Mouse (Mus musculus) MEL (cell line): ENCODE results near the gene Tnfrsf13b. TPM values are rescaled to one million over a fixed set of nuclear protein-coding genes. Genes with fewer than 3 reads are reported as not detected.

Experiments used
- DNase-seq: peaks from one replicate; pipeline ENCODE4 v3.0.0; 2011; ENCODE audit warnings: low read depth, low spot score
- H3K27ac ChIP-seq: 2 replicates; pipeline ENCODE4 v1.5.1; 2012; ENCODE audit warnings: low read depth, mild to moderate bottlenecking, control low read depth, low read length, moderate library complexity; ENCODE audit not compliant: control insufficient read depth
- H3K27me3 ChIP-seq, 2 experiments: fragments of 150-350 bp in 1 of 2; sonication (generic) in 1 of 2; 2 replicates each; pipeline ENCODE4 v1.6.1; 2012; ENCODE audit warnings: low read length in 2 of 2, mild to moderate bottlenecking in 2 of 2, improper control_type of control experiment in 1 of 2, moderate library complexity in 1 of 2; ENCODE audit not compliant: insufficient read depth in 2 of 2, control insufficient read depth in 1 of 2
- H3K36me3 ChIP-seq, 2 experiments: 2 replicates each; pipeline ENCODE4 v1.6.1; 2012 to 2014; ENCODE audit warnings: low read length in 2 of 2, improper control_type of control experiment in 1 of 2, inconsistent platforms in 1 of 2, mild to moderate bottlenecking in 1 of 2; ENCODE audit not compliant: insufficient read depth in 2 of 2, control insufficient read depth in 1 of 2
- H3K4me1 ChIP-seq, 2 experiments: fragments of 150-350 bp in 1 of 2; sonication (generic) in 1 of 2; 2 replicates each; pipeline ENCODE4 v1.6.1; 2012; ENCODE audit warnings: low read length in 2 of 2, improper control_type of control experiment in 1 of 2, mild to moderate bottlenecking in 1 of 2; ENCODE audit not compliant: insufficient read depth in 2 of 2, control insufficient read depth in 1 of 2
- H3K4me3 ChIP-seq, 2 experiments: fragments of 150-350 bp in 1 of 2; sonication (generic) in 1 of 2; 2 replicates each; pipeline ENCODE4 v1.5.1; 2012; ENCODE audit warnings: low read depth in 2 of 2, low read length in 2 of 2, mild to moderate bottlenecking in 2 of 2, moderate library complexity in 2 of 2, control low read depth in 1 of 2, improper control_type of control experiment in 1 of 2; ENCODE audit not compliant: control insufficient read depth in 1 of 2, insufficient read depth in 1 of 2
- H3K79me2 ChIP-seq: 2 replicates; pipeline ENCODE4 v1.6.1; 2012; ENCODE audit warnings: mild to moderate bottlenecking, low read length, moderate library complexity; ENCODE audit not compliant: control insufficient read depth, poor library complexity, insufficient read depth
- H3K9ac ChIP-seq: 2 replicates; pipeline ENCODE4 v1.6.1; 2012; ENCODE audit warnings: low read depth, mild to moderate bottlenecking, control low read depth, low read length, moderate library complexity; ENCODE audit not compliant: control insufficient read depth, poor library complexity, severe bottlenecking
- H3K9me3 ChIP-seq: fragments of 150-350 bp; sonication (generic); replicated peaks from 2 replicates; pipeline ENCODE4 v1.6.1; 2012; ENCODE audit warnings: mild to moderate bottlenecking, low read length, improper control_type of control experiment, moderate library complexity; ENCODE audit not compliant: insufficient read depth
- CHD2 ChIP-seq: IDR thresholded peaks from 2 replicates; pipeline ENCODE4 v1.6.1; 2011; ENCODE audit warnings: low read length, improper control_type of control experiment
- CTCF ChIP-seq, 3 experiments: IDR thresholded peaks in 2 of 3; conservative IDR thresholded peaks in 1 of 3; 2 replicates each; pipeline ENCODE4 v1.5.1; 2011 to 2012; ENCODE audit warnings: low read length in 3 of 3, low read depth in 2 of 3, mild to moderate bottlenecking in 2 of 3, improper control_type of control experiment in 1 of 3, inconsistent platforms in 1 of 3, mixed read lengths in 1 of 3, moderate library complexity in 1 of 3; ENCODE audit not compliant: control insufficient read depth in 1 of 3, insufficient read depth in 1 of 3, poor library complexity in 1 of 3, severe bottlenecking in 1 of 3
- HCFC1 ChIP-seq: IDR thresholded peaks from 2 replicates; pipeline ENCODE4 v1.6.1; 2012; ENCODE audit warnings: low read depth, mild to moderate bottlenecking, inconsistent platforms, low read length, improper control_type of control experiment, moderate library complexity
- JUND ChIP-seq: IDR thresholded peaks from 2 replicates; pipeline ENCODE4 v1.6.1; 2011; ENCODE audit warnings: low read depth, mild to moderate bottlenecking, improper control_type of control experiment, low read length
- KAT2A ChIP-seq: conservative IDR thresholded peaks from 2 replicates; pipeline ENCODE4 v1.6.1; 2012; ENCODE audit warnings: low read depth, low read length, improper control_type of control experiment, inconsistent platforms
- MAFK ChIP-seq: IDR thresholded peaks from 2 replicates; pipeline ENCODE4 v1.6.1; 2011; ENCODE audit warnings: low read depth, mild to moderate bottlenecking, low read length, improper control_type of control experiment, borderline replicate concordance
- MAZ ChIP-seq: IDR thresholded peaks from 2 replicates; pipeline ENCODE4 v1.6.1; 2012; ENCODE audit warnings: low read depth, mild to moderate bottlenecking, inconsistent platforms, low read length, improper control_type of control experiment
- MXI1 ChIP-seq: IDR thresholded peaks from 2 replicates; pipeline ENCODE4 v1.6.1; 2011; ENCODE audit warnings: mild to moderate bottlenecking, low read depth, low read length, improper control_type of control experiment
- MYC ChIP-seq: IDR thresholded peaks from 2 replicates; pipeline ENCODE4 v1.6.1; 2011; ENCODE audit warnings: low read depth, mild to moderate bottlenecking, low read length, improper control_type of control experiment, moderate library complexity
- NELFE ChIP-seq: IDR thresholded peaks from 2 replicates; pipeline ENCODE4 v1.6.1; 2011; ENCODE audit warnings: low read depth, low read length, improper control_type of control experiment
- POLR2A ChIP-seq, 2 experiments: IDR thresholded peaks; 2 replicates each; pipeline ENCODE4 v1.6.1; 2011 to 2012; ENCODE audit warnings: low read length in 2 of 2, mild to moderate bottlenecking in 2 of 2, control low read depth in 1 of 2, improper control_type of control experiment in 1 of 2, low read depth in 1 of 2, moderate library complexity in 1 of 2; ENCODE audit not compliant: control insufficient read depth in 1 of 2, insufficient read depth in 1 of 2, poor library complexity in 1 of 2
- POLR2AphosphoS2 ChIP-seq: IDR thresholded peaks from 2 replicates; pipeline ENCODE4 v1.6.1; 2011; ENCODE audit warnings: low read length, improper control_type of control experiment
- SIN3A ChIP-seq: IDR thresholded peaks from 2 replicates; pipeline ENCODE4 v1.6.1; 2012; ENCODE audit warnings: low read length, improper control_type of control experiment, inconsistent platforms
- SMC3 ChIP-seq: IDR thresholded peaks from 2 replicates; pipeline ENCODE4 v1.6.1; 2011; ENCODE audit warnings: low read depth, low read length, improper control_type of control experiment
- TAL1 ChIP-seq: IDR thresholded peaks from 2 replicates; pipeline ENCODE4 v1.6.1; 2012; ENCODE audit warnings: mild to moderate bottlenecking, inconsistent platforms, low read length, moderate library complexity, mixed read lengths
- TBP ChIP-seq: IDR thresholded peaks from 2 replicates; pipeline ENCODE4 v1.8.0; 2011; ENCODE audit warnings: low read depth, low read length, improper control_type of control experiment
- TCF12 ChIP-seq: IDR thresholded peaks from 2 replicates; pipeline ENCODE4 v1.6.1; 2014; ENCODE audit warnings: low read depth, mild to moderate bottlenecking, inconsistent platforms, low read length, improper control_type of control experiment, moderate library complexity
- UBTF ChIP-seq: IDR thresholded peaks from 2 replicates; pipeline ENCODE4 v1.6.1; 2012; ENCODE audit warnings: low read depth, mild to moderate bottlenecking, inconsistent platforms, low read length, improper control_type of control experiment, moderate library complexity, borderline replicate concordance; ENCODE audit not compliant: insufficient read depth
- ZC3H11A ChIP-seq: IDR thresholded peaks from 2 replicates; pipeline ENCODE4 v1.6.1; 2012; ENCODE audit warnings: low read depth, mild to moderate bottlenecking, inconsistent platforms, low read length, improper control_type of control experiment
- ZKSCAN1 ChIP-seq: IDR thresholded peaks from 2 replicates; pipeline ENCODE4 v1.6.1; 2012; ENCODE audit warnings: low read depth, mild to moderate bottlenecking, inconsistent platforms, low read length, improper control_type of control experiment, moderate library complexity
- ZMIZ1 ChIP-seq: IDR thresholded peaks from 2 replicates; pipeline ENCODE4 v1.6.1; 2012; ENCODE audit warnings: low read depth, mild to moderate bottlenecking, inconsistent platforms, low read length, improper control_type of control experiment, moderate library complexity
- polyA plus RNA-seq, 2 experiments: library from polyadenylated mRNA; stranded (reverse) in 1 of 2; unstranded in 1 of 2; fragments of >175 nt in 1 of 2; fragments of >200 nt in 1 of 2; gene quantifications; 2 replicates each; pipeline versions ENCODE4 v1.2.1 to v1.2.4; 2012; ENCODE audit warnings: low replicate concordance in 2 of 2, low read depth in 1 of 2; ENCODE audit not compliant: insufficient read length in 2 of 2, insufficient read depth in 1 of 2, missing spikeins in 1 of 2
- total RNA-seq: library from RNA; depleted of rRNA; stranded (reverse); fragments of 300-350 nt; gene quantifications from 2 replicates; pipeline ENCODE4 v1.2.3, GENCODE M21; 2012

Tnfrsf13b gene
- total and polyA plus RNA-seq, 3 experiments, result 7.7 to 17.9 TPM; not detected in 1

- Histone ChIP-seq H3K27ac (no peak overlapping the region), H3K9ac (no peak overlapping the region), H3K27me3 (peaks cover 9 to 33% of the 10 kb centered on the region in 2 experiments), H3K79me2 (no peaks in the 10 kb centered on the region; the same call in 1 of the 2 replicates), H3K36me3 (peaks cover 0 to 6% of the 10 kb centered on the region in 2 experiments; a peak in 2 of 4 replicates), H3K4me3 (no peak overlapping the region)
- no peak for DNase-seq
- no peak for TF ChIP-seq TCF12
- TF ChIP-seq UBTF, result no peak
- TF ChIP-seq KAT2A, result no peak
- TF ChIP-seq CTCF (IDR thresholded peaks at IDR 0.05 in 2 of 3, conservative IDR thresholded peaks at IDR 0.05 in 1 of 3; ENCODE audit: control insufficient read depth in 1 of 3, insufficient read depth in 1 of 3, low read depth in 2 of 3, low read length in 3 of 3, poor library complexity in 1 of 3, severe bottlenecking in 1 of 3), result no peak
- no peak for TF ChIP-seq ZKSCAN1
- no peak for TF ChIP-seq MAZ
- TF ChIP-seq MAFK, result no peak
- TF ChIP-seq, all 39 proteins: peak for 0
- Histone ChIP-seq H3K4me1 (peaks cover 2 to 6% of the 10 kb centered on the region in 2 experiments; a peak in 3 of 4 replicates), H3K9me3 (no peaks in the 10 kb centered on the region; the same call in 1 of the 2 replicates)
Observed at GRCm38 (mm10) chr11:61098046-61098445, 28.5 kb upstream of the Tnfrsf13b start.

GRCm38 (mm10) chr11:61102397-61103339 is 23.9 kb upstream of the Tnfrsf13b start:
- peaks cover 3 to 6% of the 10 kb centered on the region in 2 experiments; a peak in 3 of 4 replicates for H3K27me3 ChIP-seq
- H3K9ac ChIP-seq, result peak overlapping the region; percentile 71
- peak; percentile 93 for DNase-seq
- H3K4me3 ChIP-seq, result peak overlapping the region; percentile 32 to 71
- peaks cover 0 to 17% of the 10 kb centered on the region in 2 experiments; a peak in 2 of 4 replicates for H3K36me3 ChIP-seq
- no peaks in the 10 kb centered on the region; the same call in 1 of the 2 replicates for H3K79me2 ChIP-seq
- peaks cover 7 to 17% of the 10 kb centered on the region in 2 experiments; a peak in 3 of 4 replicates for H3K4me1 ChIP-seq
- peak overlapping the region; percentile 82 for H3K27ac ChIP-seq
- TF ChIP-seq UBTF (no peak), JUND (no peak), CHD2 (peak; percentile 33; the same call in 1 of the 2 replicates), SMC3 (no peak), SIN3A (peak; percentile 78; the same call in 1 of the 2 replicates), MXI1 (peak; percentile 72; the same call in 1 of the 2 replicates), POLR2AphosphoS2 (no peak; the same call in 1 of the 2 replicates), KAT2A (no peak), TAL1 (no peak), CTCF (IDR thresholded peaks at IDR 0.05 in 2 of 3, conservative IDR thresholded peaks at IDR 0.05 in 1 of 3; ENCODE audit: control insufficient read depth in 1 of 3, insufficient read depth in 1 of 3, low read depth in 2 of 3, low read length in 3 of 3, poor library complexity in 1 of 3, severe bottlenecking in 1 of 3) (no peak), HCFC1 (0 out of 2 replicates have a peak, but pooled peaks have one; percentile 6), POLR2A (IDR thresholded peaks at IDR 0.05; ENCODE audit: control insufficient read depth in 1 of 2, insufficient read depth in 1 of 2, low read depth in 1 of 2, low read length in 2 of 2, poor library complexity in 1 of 2) (peak in 1 of 2 experiments; percentile 46; a peak in 1 of 4 replicates), MAZ (peak; percentile 65; the same call in 1 of the 2 replicates), ZC3H11A (no peak), NELFE (peak; percentile 46), MYC (0 out of 2 replicates have a peak, but pooled peaks have one; percentile 16), TCF12 (peak; percentile 50; the same call in 1 of the 2 replicates), TBP (peak; percentile 94), ZMIZ1 (0 out of 2 replicates have a peak, but pooled peaks have one; percentile 66)
- H3K9me3 ChIP-seq, result no peaks in the 10 kb centered on the region
